8 mouse cellular contexts compared by ENCODE assay signal in genomic region chr16:30236091-30236699, GRCm38 (mm10). TPM values are rescaled to one million over a fixed set of nuclear protein-coding genes. Genes with fewer than 3 reads are reported as not detected.
DNase-seq lines count a peak whose midpoint lies in the region; ATAC-seq lines count a peak whose summit lies in the region.

No protein-coding gene starts in this region.

- H3K27me3 ChIP-seq in intestine, embryonic 14.5 days (replicated peaks; ENCODE audit: control insufficient read depth, insufficient read depth, low read length) = no peaks in the 10 kb centered on the region
- H3K27me3 ChIP-seq in midbrain, embryonic 10.5 days (ENCODE audit: low read depth, poor library complexity, severe bottlenecking) = peaks cover 100% of the 10 kb centered on the region

- peaks cover 22% of the 10 kb centered on the region for H3K4me1 ChIP-seq in intestine, embryonic 14.5 days (replicated peaks; ENCODE audit: control insufficient read depth, insufficient read depth, low read length)
- H3K4me1 ChIP-seq in midbrain, embryonic 10.5 days = peaks cover 29% of the 10 kb centered on the region

- H3K9ac ChIP-seq in intestine, embryonic 14.5 days (ENCODE audit: low read length) = peak overlapping the region; percentile 3

- peak overlapping the region; percentile 57; the same call in 1 of the 2 replicates for H3K27ac ChIP-seq in intestine, embryonic 14.5 days (ENCODE audit: low read depth)
- H3K27ac ChIP-seq in midbrain, embryonic 10.5 days (replicated peaks) = peak overlapping the region; percentile 75

- 1% methylated on average over 33 of the region's 33 CpGs for WGBS in intestine, embryonic 14.5 days
- 2% methylated on average over 33 of the region's 33 CpGs for WGBS in midbrain, embryonic 10.5 days

- H3K4me3 ChIP-seq in intestine, embryonic 14.5 days (ENCODE audit: low read depth, low read length) = peak overlapping the region; percentile 27
- H3K4me3 ChIP-seq in midbrain, embryonic 10.5 days = peak overlapping the region; percentile 53

- no peaks in the 10 kb centered on the region for H3K9me3 ChIP-seq in intestine, embryonic 14.5 days (ENCODE audit: control insufficient read depth, low read length)
- H3K9me3 ChIP-seq in midbrain, embryonic 10.5 days (replicated peaks) = no peaks in the 10 kb centered on the region

- H3K4me2 ChIP-seq in intestine, embryonic 14.5 days (ENCODE audit: low read length) = peak overlapping the region; percentile 52

- peak; percentile 69 for ATAC-seq in intestine, embryonic 14.5 days (replicated peaks; ENCODE audit: low FRiP score, low TSS enrichment, low read depth)

- no peaks in the 10 kb centered on the region for H3K36me3 ChIP-seq in intestine, embryonic 14.5 days (ENCODE audit: control insufficient read depth, insufficient read depth, low read length)
- no peaks in the 10 kb centered on the region for H3K36me3 ChIP-seq in midbrain, embryonic 10.5 days

- DNase-seq in adipocyte (ENCODE audit: low spot score) = peak; percentile 86
- DNase-seq in embryo, embryonic 10 days (ENCODE audit: low spot score) = peak; percentile 87
- peak; percentile 85 for DNase-seq in gastrocnemius, postnatal 14 days
- peak; percentile 98 for DNase-seq in intestine, embryonic 14.5 days (ENCODE audit: low spot score)
- peak; percentile 83 to 84 for DNase-seq in left cerebral cortex, postnatal 25 days (ENCODE audit: low spot score in 2 of 2)
- peak; percentile 87 for DNase-seq in midbrain, embryonic 10.5 days (ENCODE audit: low spot score)
- DNase-seq in right cerebral cortex, postnatal 36 days (ENCODE audit: low spot score in 2 of 2) = peak; percentile 49 to 54
- peak; percentile 82 for DNase-seq in yolk sac, embryonic 10.5 days (ENCODE audit: low spot score)

- intact Hi-C loops in gastrocnemius, postnatal 14 days (cut with DNase I; ENCODE audit: low total_unique reads) = loop anchor here (2.0 to 5.0 kb wide), 2 partner anchors 501 to 594 kb away; no protein-coding TSS in a partner anchor
- intact Hi-C loops in left cerebral cortex, postnatal 25 days (cut with DNase I) = loop anchor here (1.0 to 5.0 kb wide), 3 partner anchors 166 to 609 kb away; no protein-coding TSS in a partner anchor

RNA-seq across cellular contexts. Expression of gene Cpn2, which starts 31.1 kb away (rescaled TPM):
- not detected for total RNA-seq in gastrocnemius, postnatal 14 days (2021)
- 0.04 TPM in 1 of 2 replicates, not detected in the other for polyA plus RNA-seq in intestine, embryonic 14.5 days (2014; fragmentation: Nextera tagmentation; extraction: Ambion mirVana)
- total RNA-seq in left cerebral cortex, postnatal 25 days (2021) = not detected
- not detected in 2 replicates for polyA plus RNA-seq in midbrain, embryonic 10.5 days (2016; fragmentation: Nextera tagmentation; extraction: Ambion mirVana)

RNA-seq across cellular contexts. Expression of gene Lrrc15, which starts 46.9 kb away (rescaled TPM):
- under 1 TPM; 0.42 to 0.70 TPM for total RNA-seq in gastrocnemius, postnatal 14 days (2021)
- polyA plus RNA-seq in intestine, embryonic 14.5 days (2014; fragmentation: Nextera tagmentation; extraction: Ambion mirVana) = 0.27 and 0.50 TPM in 2 replicates
- total RNA-seq in left cerebral cortex, postnatal 25 days (2021) = not detected
- 0.38 and 0.52 TPM in 2 replicates for polyA plus RNA-seq in midbrain, embryonic 10.5 days (2016; fragmentation: Nextera tagmentation; extraction: Ambion mirVana)

Comparison
In these comparisons a context has a peak if more than half of its experiments do, and no peak if none do; other contexts are left out.
1. Peak in every context shown above with its lines: DNase-seq, ATAC-seq, H3K4me3 ChIP-seq and H3K27ac ChIP-seq.